Mouse (Mus musculus): ENCODE results near the gene Epn3. TPM values are rescaled to one million over a fixed set of nuclear protein-coding genes. Genes with fewer than 3 reads are reported as not detected.

Gene Epn3
- polyA plus RNA-seq (2015; fragmentation: Nextera tagmentation; extraction: Ambion mirVana), result 0.46 and 1.1 TPM in 2 replicates

GRCm38 (mm10) chr11:94499661-94500152 lies at the start of gene Epn3:
TSS of gene Epn3 (minus strand) at chr11:94499974.

GRCm38 (mm10) chr11:94548888-94549690 lies 49.3 kb upstream of the Epn3 start, which contains the start of gene Rsad1:
TSS of gene Rsad1 (minus strand) at chr11:94549255.

DNA sequence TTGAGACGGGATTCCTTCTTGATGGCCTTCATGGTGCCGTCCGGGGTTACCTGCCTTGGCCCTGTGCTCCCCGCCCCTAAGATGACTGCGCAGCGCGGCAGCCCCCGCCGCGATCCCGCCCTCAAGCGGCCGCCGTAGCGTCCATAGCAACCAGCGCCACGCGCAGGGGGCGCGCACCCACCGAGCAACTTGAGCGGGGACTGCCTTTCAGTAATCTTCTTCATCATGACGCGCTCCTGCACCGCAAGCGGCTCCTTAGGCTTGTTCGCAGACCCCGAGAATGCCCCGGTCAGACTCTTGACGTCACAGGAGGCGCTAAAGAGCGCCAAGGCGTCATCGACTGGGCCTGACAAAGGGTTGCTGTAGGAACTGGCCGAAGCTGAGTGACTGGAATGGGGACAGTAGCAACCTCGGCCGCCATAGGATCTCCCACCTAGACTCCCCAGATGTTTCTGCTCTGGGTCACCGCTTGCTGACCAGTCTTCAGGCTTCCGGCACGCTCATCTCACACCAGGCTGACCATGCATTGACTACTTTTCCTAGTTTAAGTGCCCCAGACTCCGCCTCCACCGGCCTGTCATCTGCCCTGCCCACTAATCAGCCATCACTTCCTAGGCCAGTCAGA lies 21.6 kb upstream of the Epn3 start, which contains the start of gene Mycbpap:
Mycbpap (minus strand) TSS at position 524 of the 625 bp plus-strand sequence.

GRCm38 (mm10) chr11:94486001-94486400 lies 13.8 kb downstream of the Epn3 start, which contains the start of gene Spata20:
TSS of gene Spata20 (minus strand) at chr11:94486179.

GRCm38 (mm10) chr11:94473707-94474543 lies 25.8 kb downstream of the Epn3 start, which contains the start of gene Cacna1g:
TSS of gene Cacna1g (minus strand) at chr11:94474198.

Other genes starting within 250 kb of the Epn3 start
- gene Gm21885, start 218.1 kb downstream of the Epn3 start, polyA plus RNA-seq (2015; fragmentation: Nextera tagmentation; extraction: Ambion mirVana), result not detected in 2 replicates
- 99.5 and 101 TPM in 2 replicates for gene Luc7l3, start 178.0 kb downstream of the Epn3 start, polyA plus RNA-seq (2015; fragmentation: Nextera tagmentation; extraction: Ambion mirVana)
- 7.6 and 8.7 TPM in 2 replicates for gene Ankrd40, start 172.0 kb downstream of the Epn3 start, polyA plus RNA-seq (2015; fragmentation: Nextera tagmentation; extraction: Ambion mirVana)
- gene Abcc3, start 107.0 kb downstream of the Epn3 start, polyA plus RNA-seq (2015; fragmentation: Nextera tagmentation; extraction: Ambion mirVana), result 5.0 and 5.6 TPM in 2 replicates
- 3.9 and 4.2 TPM in 2 replicates for gene Cacna1g, start 25.8 kb downstream of the Epn3 start, polyA plus RNA-seq (2015; fragmentation: Nextera tagmentation; extraction: Ambion mirVana)
- not detected in 2 replicates for gene Spata20, start 13.8 kb downstream of the Epn3 start, polyA plus RNA-seq (2015; fragmentation: Nextera tagmentation; extraction: Ambion mirVana)
- 0.08 and 0.30 TPM in 2 replicates for gene Mycbpap, start 21.8 kb upstream of the Epn3 start, polyA plus RNA-seq (2015; fragmentation: Nextera tagmentation; extraction: Ambion mirVana)
- 2.1 and 2.3 TPM in 2 replicates for gene Rsad1, start 49.3 kb upstream of the Epn3 start, polyA plus RNA-seq (2015; fragmentation: Nextera tagmentation; extraction: Ambion mirVana)
- 0.07 and 0.24 TPM in 2 replicates for gene Chad, start 65.1 kb upstream of the Epn3 start, polyA plus RNA-seq (2015; fragmentation: Nextera tagmentation; extraction: Ambion mirVana)
- 2.1 and 2.4 TPM in 2 replicates for gene Acsf2, start 101.9 kb upstream of the Epn3 start, polyA plus RNA-seq (2015; fragmentation: Nextera tagmentation; extraction: Ambion mirVana)
- 58.3 and 59.8 TPM in 2 replicates for gene Lrrc59, start 129.8 kb upstream of the Epn3 start, polyA plus RNA-seq (2015; fragmentation: Nextera tagmentation; extraction: Ambion mirVana)
- 89.3 and 97.3 TPM in 2 replicates for gene Mrpl27, start 153.8 kb upstream of the Epn3 start, polyA plus RNA-seq (2015; fragmentation: Nextera tagmentation; extraction: Ambion mirVana)
- gene Eme1, start 154.0 kb upstream of the Epn3 start, polyA plus RNA-seq (2015; fragmentation: Nextera tagmentation; extraction: Ambion mirVana), result 13.7 and 16.4 TPM in 2 replicates
- gene Xylt2, start 177.5 kb upstream of the Epn3 start, polyA plus RNA-seq (2015; fragmentation: Nextera tagmentation; extraction: Ambion mirVana), result 4.2 and 5.5 TPM in 2 replicates
- not detected in 2 replicates for gene Gm11541, start 204.5 kb upstream of the Epn3 start, polyA plus RNA-seq (2015; fragmentation: Nextera tagmentation; extraction: Ambion mirVana)
- gene Cdc34b, start 241.8 kb upstream of the Epn3 start, polyA plus RNA-seq (2015; fragmentation: Nextera tagmentation; extraction: Ambion mirVana), result 0.15 TPM in 1 of 2 replicates, not detected in the other